Mouse (Mus musculus): ENCODE data around the gene Hs3st6.

The Hs3st6 gene

GRCm38 (mm10) chr17:24724184-24724583 lies 28.6 kb upstream of the Hs3st6 start, which contains the start of gene Ndufb10:
Ndufb10 (minus strand) TSS chr17:24724478.
- peak within 1 kb of the TSS; percentile 93 for H3K4me3 ChIP-seq (replicated peaks; ENCODE audit: low read length)
- no peaks in the 10 kb centered on the region for H3K27me3 ChIP-seq (ENCODE audit: insufficient read depth, low read length)
- H3K36me3 ChIP-seq (ENCODE audit: insufficient read depth, low read length) = peaks cover 24% of the 10 kb centered on the region
- peaks cover 53% of the 10 kb centered on the region for H3K4me1 ChIP-seq (replicated peaks; ENCODE audit: low read depth, low read length)
- TF ChIP-seq POU5F1 (IDR thresholded peaks at IDR 0.05; ENCODE audit: borderline replicate concordance, low read length) = no peak
- TF ChIP-seq CTCF (conservative IDR thresholded peaks at IDR 0.05; ENCODE audit: low read length) = peak; percentile 93
- no peaks in the 10 kb centered on the region for H3K9me3 ChIP-seq (ENCODE audit: low read length)

- Histone ChIP-seq H3K27me3 (ENCODE audit: insufficient read depth, low read length) (no peaks in the 10 kb centered on the region), H3K9me3 (ENCODE audit: low read length) (no peaks in the 10 kb centered on the region), H3K4me1 (replicated peaks; ENCODE audit: low read depth, low read length) (peaks cover 55% of the 10 kb centered on the region), H3K4me3 (replicated peaks; ENCODE audit: low read length) (no peak overlapping the region), H3K36me3 (ENCODE audit: insufficient read depth, low read length) (peaks cover 19% of the 10 kb centered on the region)
- TF ChIP-seq POU5F1 (IDR thresholded peaks at IDR 0.05; ENCODE audit: borderline replicate concordance, low read length) = no peak
- no peak for TF ChIP-seq CTCF (conservative IDR thresholded peaks at IDR 0.05; ENCODE audit: low read length)
- TF ChIP-seq NANOG (IDR thresholded peaks at IDR 0.05; ENCODE audit: borderline replicate concordance, low read length) = no peak
Measured at GRCm38 (mm10) chr17:24725637-24726390, 27.0 kb upstream of the Hs3st6 start.

- Histone ChIP-seq H3K9me3 (ENCODE audit: low read length) (no peaks in the 10 kb centered on the region), H3K4me1 (replicated peaks; ENCODE audit: low read depth, low read length) (peaks cover 53% of the 10 kb centered on the region), H3K36me3 (ENCODE audit: insufficient read depth, low read length) (peaks cover under 1% of the 10 kb centered on the region), H3K4me3 (replicated peaks; ENCODE audit: low read length) (peak within 1 kb of the TSS; percentile 62), H3K27me3 (ENCODE audit: insufficient read depth, low read length) (no peaks in the 10 kb centered on the region)
- TF ChIP-seq NANOG (IDR thresholded peaks at IDR 0.05; ENCODE audit: borderline replicate concordance, low read length) = no peak
- TF ChIP-seq CTCF (conservative IDR thresholded peaks at IDR 0.05; ENCODE audit: low read length) = no peak
- no peak for TF ChIP-seq POU5F1 (IDR thresholded peaks at IDR 0.05; ENCODE audit: borderline replicate concordance, low read length)
Measured at GRCm38 (mm10) chr17:24727618-24728017, 25.2 kb upstream of the Hs3st6 start, which contains the start of gene Rpl3l. Rpl3l (plus strand) TSS chr17:24727820.

- no peaks in the 10 kb centered on the region for H3K9me3 ChIP-seq (ENCODE audit: low read length)
- peaks cover 53% of the 10 kb centered on the region for H3K4me1 ChIP-seq (replicated peaks; ENCODE audit: low read depth, low read length)
- H3K27me3 ChIP-seq (ENCODE audit: insufficient read depth, low read length) = no peaks in the 10 kb centered on the region
- TF ChIP-seq CTCF (conservative IDR thresholded peaks at IDR 0.05; ENCODE audit: low read length) = no peak
- no peak for TF ChIP-seq NANOG (IDR thresholded peaks at IDR 0.05; ENCODE audit: borderline replicate concordance, low read length)
- TF ChIP-seq POU5F1 (IDR thresholded peaks at IDR 0.05; ENCODE audit: borderline replicate concordance, low read length) = no peak
- H3K36me3 ChIP-seq (ENCODE audit: insufficient read depth, low read length) = no peaks in the 10 kb centered on the region
- peak overlapping the region; percentile 62 for H3K4me3 ChIP-seq (replicated peaks; ENCODE audit: low read length)
Measured at GRCm38 (mm10) chr17:24728184-24728583, 24.6 kb upstream of the Hs3st6 start.

- H3K4me1 ChIP-seq (replicated peaks; ENCODE audit: low read depth, low read length) = peaks cover 56% of the 10 kb centered on the region
- no peaks in the 10 kb centered on the region for H3K27me3 ChIP-seq (ENCODE audit: insufficient read depth, low read length)
- no peak overlapping the region for H3K4me3 ChIP-seq (replicated peaks; ENCODE audit: low read length)
- no peaks in the 10 kb centered on the region for H3K36me3 ChIP-seq (ENCODE audit: insufficient read depth, low read length)
- no peak for TF ChIP-seq NANOG (IDR thresholded peaks at IDR 0.05; ENCODE audit: borderline replicate concordance, low read length)
- TF ChIP-seq CTCF (conservative IDR thresholded peaks at IDR 0.05; ENCODE audit: low read length) = no peak
- no peak for TF ChIP-seq POU5F1 (IDR thresholded peaks at IDR 0.05; ENCODE audit: borderline replicate concordance, low read length)
- no peaks in the 10 kb centered on the region for H3K9me3 ChIP-seq (ENCODE audit: low read length)
Measured at GRCm38 (mm10) chr17:24729067-24729466, 23.7 kb upstream of the Hs3st6 start.

GRCm38 (mm10) chr17:24730787-24731186 lies 22.0 kb upstream of the Hs3st6 start:
- Histone ChIP-seq H3K27me3 (ENCODE audit: insufficient read depth, low read length) (no peaks in the 10 kb centered on the region), H3K4me1 (replicated peaks; ENCODE audit: low read depth, low read length) (peaks cover 60% of the 10 kb centered on the region)
- TF ChIP-seq POU5F1 (IDR thresholded peaks at IDR 0.05; ENCODE audit: borderline replicate concordance, low read length) = no peak
- no peak for TF ChIP-seq CTCF (conservative IDR thresholded peaks at IDR 0.05; ENCODE audit: low read length)
- TF ChIP-seq NANOG (IDR thresholded peaks at IDR 0.05; ENCODE audit: borderline replicate concordance, low read length) = no peak

GRCm38 (mm10) chr17:24732233-24732935 lies 20.4 kb upstream of the Hs3st6 start:
- Histone ChIP-seq H3K27me3 (ENCODE audit: insufficient read depth, low read length) (no peaks in the 10 kb centered on the region), H3K36me3 (ENCODE audit: insufficient read depth, low read length) (no peaks in the 10 kb centered on the region)
- TF ChIP-seq NANOG (IDR thresholded peaks at IDR 0.05; ENCODE audit: borderline replicate concordance, low read length) = no peak
- no peak for TF ChIP-seq CTCF (conservative IDR thresholded peaks at IDR 0.05; ENCODE audit: low read length)
- TF ChIP-seq POU5F1 (IDR thresholded peaks at IDR 0.05; ENCODE audit: borderline replicate concordance, low read length) = no peak

More at GRCm38 (mm10) chr17:24730787-24731186, 22.0 kb upstream of the Hs3st6 start:
- H3K36me3 ChIP-seq (ENCODE audit: insufficient read depth, low read length) = no peaks in the 10 kb centered on the region
- no peak overlapping the region for H3K4me3 ChIP-seq (replicated peaks; ENCODE audit: low read length)
- no peaks in the 10 kb centered on the region for H3K9me3 ChIP-seq (ENCODE audit: low read length)

GRCm38 (mm10) chr17:24733434-24734050 lies 19.2 kb upstream of the Hs3st6 start:
- Histone ChIP-seq H3K4me3 (replicated peaks; ENCODE audit: low read length) (0 out of 2 replicates have a peak overlapping the region, but pooled peaks have one; percentile 17), H3K36me3 (ENCODE audit: insufficient read depth, low read length) (no peaks in the 10 kb centered on the region), H3K4me1 (replicated peaks; ENCODE audit: low read depth, low read length) (peaks cover 68% of the 10 kb centered on the region), H3K9me3 (ENCODE audit: low read length) (no peaks in the 10 kb centered on the region), H3K27me3 (ENCODE audit: insufficient read depth, low read length) (no peaks in the 10 kb centered on the region)
- no peak for TF ChIP-seq NANOG (IDR thresholded peaks at IDR 0.05; ENCODE audit: borderline replicate concordance, low read length)
- TF ChIP-seq POU5F1 (IDR thresholded peaks at IDR 0.05; ENCODE audit: borderline replicate concordance, low read length) = no peak
- no peak for TF ChIP-seq CTCF (conservative IDR thresholded peaks at IDR 0.05; ENCODE audit: low read length)

More at GRCm38 (mm10) chr17:24732233-24732935, 20.4 kb upstream of the Hs3st6 start:
- Histone ChIP-seq H3K4me3 (replicated peaks; ENCODE audit: low read length) (0 out of 2 replicates have a peak overlapping the region, but pooled peaks have one; percentile 10), H3K9me3 (ENCODE audit: low read length) (no peaks in the 10 kb centered on the region), H3K4me1 (replicated peaks; ENCODE audit: low read depth, low read length) (peaks cover 69% of the 10 kb centered on the region)

Data from E14TG2a.4 (cell line).